Mouse (Mus musculus) lung, postnatal 0 days (tissue): ENCODE data around the gene Sytl3. TPM values are rescaled to one million over a fixed set of nuclear protein-coding genes. Genes with fewer than 3 reads are reported as not detected.

Experiments used
- ATAC-seq: fragments of 200-750 bp; cut with Nextera tagmentation; 2 replicates; pipeline ENCODE4 v1.8.0; 2017; ENCODE audit warnings: moderate library complexity
- DNase-seq: peaks from one replicate; pipeline ENCODE4 v3.0.0-alpha.2; 2016; ENCODE audit warnings: low spot score
- H3K27ac ChIP-seq: fragments of 300-500 bp; sonication (generic); 2 replicates; pipeline ENCODE4 v1.5.1; 2014; ENCODE audit warnings: antibody characterized with exemption, mild to moderate bottlenecking, low read length, mixed read lengths
- H3K27me3 ChIP-seq: fragments of 300-500 bp; sonication (generic); replicated peaks from 2 replicates; pipeline ENCODE4 v1.6.1; 2014; ENCODE audit warnings: low read length, mixed read lengths; ENCODE audit not compliant: insufficient read depth
- H3K36me3 ChIP-seq: fragments of 300-500 bp; sonication (generic); 2 replicates; pipeline ENCODE4 v1.6.1; 2014; ENCODE audit warnings: low read length, mixed read lengths; ENCODE audit not compliant: insufficient read depth
- H3K4me1 ChIP-seq: fragments of 300-500 bp; sonication (generic); 2 replicates; pipeline ENCODE4 v1.6.1; 2014; ENCODE audit warnings: antibody characterized with exemption, low read depth, low read length, mixed read lengths; ENCODE audit not compliant: insufficient read depth
- H3K4me2 ChIP-seq: fragments of 300-500 bp; sonication (generic); replicated peaks from 2 replicates; pipeline ENCODE4 v1.6.1; 2014; ENCODE audit warnings: low read depth, mild to moderate bottlenecking, low read length, moderate library complexity, mixed read lengths
- H3K4me3 ChIP-seq: fragments of 300-500 bp; sonication (generic); 2 replicates; pipeline ENCODE4 v1.5.1; 2014; ENCODE audit warnings: low read depth, low read length
- H3K9ac ChIP-seq: fragments of 300-500 bp; sonication (generic); replicated peaks from 2 replicates; pipeline ENCODE4 v1.6.1; 2014; ENCODE audit warnings: low read depth, mild to moderate bottlenecking
- H3K9me3 ChIP-seq: fragments of 300-500 bp; sonication (generic); 2 replicates; pipeline ENCODE4 v1.6.1; 2016; ENCODE audit warnings: low read length, mixed read lengths
- CTCF ChIP-seq: IDR thresholded peaks from 2 replicates; pipeline ENCODE4 v1.5.1; 2016; ENCODE audit warnings: antibody characterized with exemption, mild to moderate bottlenecking
- EP300 ChIP-seq: IDR thresholded peaks from 2 replicates; pipeline ENCODE4 v1.6.1; 2016; ENCODE audit warnings: antibody characterized with exemption, mild to moderate bottlenecking, control low read depth
- WGBS: fragments of 180-500 bp; shearing (Covaris S2); extraction: QIAGEN DNeasy Blood & Tissue Kit; methylation state at CpG from one replicate; pipeline ENCODE4 v1.1.7; 2014; 5-methylcytosine and 5-hydroxymethylcytosine counted together
- polyA plus RNA-seq: library from polyadenylated mRNA; unstranded; fragments of >200 nt; fragmentation: Nextera tagmentation; extraction: Ambion mirVana; gene quantifications from 2 replicates; pipeline ENCODE4 v1.2.1, GENCODE M21; 2015

Gene Sytl3
- polyA plus RNA-seq, 1 experiment from 2014 or later: 0.67 TPM

DNA sequence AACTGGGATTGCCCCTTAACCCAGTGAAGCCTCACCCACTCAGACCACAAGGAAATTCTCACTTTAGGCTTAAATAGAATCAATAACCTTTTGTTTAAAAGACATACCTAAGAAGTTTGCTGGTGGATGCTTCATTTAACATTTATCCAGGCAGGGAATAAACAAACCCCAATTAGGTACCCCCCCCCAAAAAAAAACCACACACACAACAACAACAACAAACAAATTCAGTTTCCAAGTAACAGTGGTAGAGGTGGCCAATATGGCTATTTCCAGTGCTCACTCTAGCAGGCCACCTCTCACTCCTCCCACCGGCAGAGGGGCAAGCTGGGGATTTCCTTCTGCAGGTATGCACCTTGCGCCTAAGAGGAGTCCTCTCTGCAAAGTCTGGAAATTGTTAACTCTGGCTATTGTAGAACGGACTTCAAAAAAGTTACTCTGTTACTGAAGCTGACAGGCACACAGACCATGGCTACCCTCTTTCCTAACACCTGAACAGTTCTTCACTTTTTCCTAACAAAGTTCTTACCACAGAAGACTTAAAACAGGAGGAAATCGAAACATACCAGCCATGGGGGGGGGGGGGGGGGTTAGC, 121.7 kb downstream of the Sytl3 start:
- no peaks in the 10 kb centered on the region for H3K36me3 ChIP-seq
- H3K4me1 ChIP-seq: peaks cover 18% of the 10 kb centered on the region
- H3K9me3 ChIP-seq: no peaks in the 10 kb centered on the region
- peak; percentile 48 for DNase-seq
- no peak for TF ChIP-seq EP300
- TF ChIP-seq CTCF: no peak
- H3K4me3 ChIP-seq: peak overlapping the region; percentile 76
- H3K27ac ChIP-seq: peak overlapping the region; percentile 98
- peak overlapping the region; percentile 39; the same call in 1 of the 2 replicates for H3K9ac ChIP-seq
- H3K4me2 ChIP-seq: peak overlapping the region; percentile 95
- no peak for ATAC-seq
- WGBS: 38% methylated on average over 4 of the region's 4 CpGs
- no peaks in the 10 kb centered on the region for H3K27me3 ChIP-seq

DNA sequence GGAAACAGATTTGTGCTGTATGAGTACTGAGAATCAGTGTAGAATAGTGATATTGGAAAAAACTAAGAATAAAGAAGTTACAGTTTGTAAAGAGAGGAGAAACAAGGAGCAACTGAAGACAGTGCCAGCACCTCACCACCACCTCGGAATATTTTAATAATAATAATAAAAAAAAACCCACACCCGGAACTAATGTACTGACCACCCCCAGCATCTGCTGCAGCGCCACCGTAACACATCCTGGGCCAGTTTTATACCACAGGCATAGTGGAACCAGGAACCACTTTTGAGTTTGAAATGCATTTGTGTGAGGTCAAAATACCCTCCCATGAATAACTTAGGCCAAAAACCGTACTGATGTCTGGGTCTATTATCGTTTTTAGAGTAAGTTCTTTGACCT, 122.4 kb downstream of the Sytl3 start:
- no peaks in the 10 kb centered on the region for H3K9me3 ChIP-seq
- peak overlapping the region; percentile 95 for H3K4me2 ChIP-seq
- no peaks in the 10 kb centered on the region for H3K27me3 ChIP-seq
- H3K4me1 ChIP-seq: peaks cover 18% of the 10 kb centered on the region
- TF ChIP-seq EP300: no peak
- no peak for TF ChIP-seq CTCF
- H3K4me3 ChIP-seq: peak overlapping the region; percentile 76
- peak overlapping the region; percentile 98 for H3K27ac ChIP-seq
- DNase-seq (no peak), ATAC-seq (no peak)
- WGBS: 32% methylated on average over 6 of the region's 6 CpGs
- H3K36me3 ChIP-seq: no peaks in the 10 kb centered on the region
- H3K9ac ChIP-seq: peak overlapping the region; percentile 92

DNA sequence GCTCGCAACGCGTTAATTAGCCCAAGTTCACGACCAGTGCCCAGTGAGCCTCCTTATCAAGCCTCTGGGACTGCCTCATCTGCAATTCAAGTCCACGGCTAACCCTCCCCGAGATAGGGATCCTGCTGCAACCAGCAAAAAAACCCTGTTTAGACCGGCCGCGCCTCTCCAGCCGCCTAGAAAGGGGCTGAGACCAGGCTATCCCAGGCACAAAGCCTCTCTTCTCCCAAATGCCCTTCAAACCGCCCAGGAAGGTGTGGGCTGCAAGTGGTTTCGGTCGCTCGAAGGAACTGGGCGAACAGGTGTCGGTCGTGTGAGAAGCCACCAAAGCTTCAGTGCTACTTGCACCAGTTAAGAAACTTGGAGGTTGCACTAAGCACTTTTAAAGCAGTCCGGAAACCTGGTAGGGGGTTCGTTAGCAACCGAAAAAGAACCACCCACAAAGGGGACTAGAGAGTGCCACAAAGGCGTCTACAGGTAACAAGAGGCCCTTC, 123.2 kb downstream of the Sytl3 start:
- Histone ChIP-seq H3K9me3 (no peaks in the 10 kb centered on the region), H3K27ac (peak overlapping the region; percentile 98), H3K9ac (peak overlapping the region; percentile 92), H3K36me3 (no peaks in the 10 kb centered on the region), H3K27me3 (no peaks in the 10 kb centered on the region), H3K4me2 (peak overlapping the region; percentile 95), H3K4me3 (peak overlapping the region; percentile 76), H3K4me1 (peaks cover 17% of the 10 kb centered on the region)
- WGBS: 2% methylated on average over 21 of the region's 21 CpGs
- DNase-seq: peak; percentile 68
- ATAC-seq: peak; percentile 30
- no peak for TF ChIP-seq CTCF
- no peak; the same call in 1 of the 2 replicates for TF ChIP-seq EP300

DNA sequence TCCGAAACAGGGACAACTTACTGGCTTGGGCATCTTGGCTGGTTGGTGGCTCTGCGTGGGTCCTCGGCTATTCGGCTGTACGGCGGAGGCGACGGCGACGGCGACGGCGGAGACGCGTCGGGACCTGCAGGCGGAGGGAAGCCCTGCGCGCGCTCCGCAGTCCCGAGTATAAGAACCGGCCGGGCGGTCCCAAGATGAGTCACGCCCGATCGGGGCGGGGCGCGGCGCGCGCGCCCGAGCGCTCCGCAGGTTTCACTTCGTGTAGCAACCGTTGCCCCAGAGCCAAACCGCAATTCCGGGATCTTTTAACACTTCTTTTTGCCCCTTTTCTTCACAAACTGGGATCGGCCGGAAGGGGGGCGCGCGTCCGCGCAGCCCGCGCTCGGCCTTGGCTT, 123.7 kb downstream of the Sytl3 start, which contains the start of gene Ezr:
TSS of gene Ezr (minus strand) at position 174 of the 395 bp plus-strand sequence.
- Histone ChIP-seq H3K36me3 (no peaks in the 10 kb centered on the region), H3K27ac (peak within 1 kb of the TSS; percentile 98), H3K4me1 (peaks cover 12% of the 10 kb centered on the region), H3K27me3 (no peaks in the 10 kb centered on the region), H3K4me2 (peak within 1 kb of the TSS; percentile 95), H3K9me3 (no peaks in the 10 kb centered on the region), H3K9ac (peak within 1 kb of the TSS; percentile 92), H3K4me3 (peak within 1 kb of the TSS; percentile 76)
- TF ChIP-seq CTCF (peak; percentile 24; the same call in 1 of the 2 replicates), EP300 (no peak)
- ATAC-seq (peak; percentile 92), DNase-seq (peak; percentile 94)
- under 1% methylated on average over 50 of the region's 52 CpGs for WGBS

DNA sequence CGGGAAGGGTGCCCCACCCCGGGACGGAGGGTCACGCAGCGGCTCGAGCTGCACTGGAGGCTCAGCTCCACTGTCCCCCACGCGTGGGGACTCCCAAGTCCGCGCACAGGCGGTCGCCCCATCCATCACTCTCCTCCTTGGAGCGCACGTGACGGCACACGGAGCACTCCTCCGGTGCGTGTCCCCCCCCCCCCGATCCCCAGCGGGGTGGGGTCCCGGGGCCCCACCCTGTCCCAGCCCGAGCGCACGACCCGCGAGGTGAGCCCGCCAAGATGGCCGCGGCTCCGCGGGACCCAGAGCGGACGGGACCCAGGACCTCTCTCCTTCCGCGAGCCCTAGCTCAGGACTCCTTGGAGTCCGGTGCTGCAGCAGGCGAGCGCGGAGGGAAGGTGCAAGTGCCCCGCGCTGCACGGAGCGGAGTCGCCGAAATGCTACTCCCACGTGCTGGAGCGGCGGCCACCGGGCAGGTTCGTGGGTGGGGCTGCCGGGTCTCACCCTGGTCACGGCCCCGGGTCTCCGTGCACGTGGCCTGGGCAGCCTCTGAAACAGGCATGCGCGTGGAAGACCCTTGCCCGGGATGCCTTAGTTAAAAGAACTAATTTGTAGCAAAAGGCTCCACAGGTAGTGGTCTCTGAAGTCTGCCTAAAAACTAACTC, 124.2 kb downstream of the Sytl3 start:
- WGBS: under 1% methylated on average over 42 of the region's 58 CpGs
- Histone ChIP-seq H3K9me3 (no peaks in the 10 kb centered on the region), H3K4me1 (peaks cover 7% of the 10 kb centered on the region; the same call in 1 of the 2 replicates), H3K27me3 (no peaks in the 10 kb centered on the region), H3K9ac (peak overlapping the region; percentile 92), H3K36me3 (no peaks in the 10 kb centered on the region), H3K27ac (peak overlapping the region; percentile 98), H3K4me3 (peak overlapping the region; percentile 76), H3K4me2 (peak overlapping the region; percentile 95)
- TF ChIP-seq EP300: no peak
- no peak for TF ChIP-seq CTCF
- ATAC-seq: peak; percentile 50
- peak; percentile 64 for DNase-seq

DNA sequence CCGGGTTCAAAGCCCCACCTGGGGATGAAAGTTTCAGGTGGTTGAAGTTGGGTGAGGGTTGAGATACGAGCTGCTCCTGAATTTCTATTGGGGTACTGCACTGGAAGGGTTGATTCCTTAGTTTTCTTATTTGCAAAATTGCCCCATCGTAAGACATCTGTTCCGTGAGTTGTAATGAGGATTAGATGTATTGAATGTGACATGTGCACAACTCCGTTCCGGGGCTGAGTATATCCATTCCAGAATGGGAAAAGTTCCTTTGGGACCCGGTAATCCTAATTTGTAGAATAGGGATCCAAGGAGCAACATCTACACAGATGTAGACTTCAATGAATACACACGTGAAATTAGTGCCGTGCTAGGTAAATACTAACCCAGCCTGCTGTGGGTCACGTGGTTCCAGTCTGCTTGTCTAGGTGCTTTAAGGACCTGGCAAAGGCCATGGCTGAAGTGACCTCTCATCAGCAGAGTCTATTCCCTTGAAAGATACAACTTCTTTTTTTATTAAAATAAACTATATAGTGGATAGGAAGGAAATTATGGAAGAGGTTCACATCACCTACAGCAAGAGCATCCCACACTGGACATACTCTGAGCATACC, 125.0 kb downstream of the Sytl3 start:
- DNase-seq (peak; percentile 52), ATAC-seq (no peak)
- WGBS: 29% methylated on average over 10 of the region's 10 CpGs
- Histone ChIP-seq H3K4me1 (peaks cover 7% of the 10 kb centered on the region; the same call in 1 of the 2 replicates), H3K4me2 (peak overlapping the region; percentile 95), H3K4me3 (peak overlapping the region; percentile 76; the same call in 1 of the 2 replicates), H3K27me3 (no peaks in the 10 kb centered on the region), H3K36me3 (no peaks in the 10 kb centered on the region), H3K27ac (peak overlapping the region; percentile 98; the same call in 1 of the 2 replicates), H3K9ac (no peak overlapping the region; the same call in 1 of the 2 replicates), H3K9me3 (no peaks in the 10 kb centered on the region)
- no peak for TF ChIP-seq CTCF
- no peak for TF ChIP-seq EP300
